Mouse (Mus musculus) myocyte (in vitro differentiated cells): ENCODE measurements around the gene Slitrk6.

Experiments
- CEBPB ChIP-seq: IDR thresholded peaks from 2 replicates; pipeline ENCODE4 v1.6.1; 2011; ENCODE audit warnings: mild to moderate bottlenecking, moderate library complexity; ENCODE audit not compliant: poor library complexity, insufficient read depth, severe bottlenecking
- E2F4 ChIP-seq: IDR thresholded peaks from one replicate; pipeline ENCODE4 v1.6.1; 2011; ENCODE audit warnings: mild to moderate bottlenecking, control low read depth, moderate library complexity; ENCODE audit not compliant: insufficient read depth
- MAX ChIP-seq: IDR thresholded peaks from one replicate; pipeline ENCODE4 v1.6.1; 2011; ENCODE audit warnings: low read depth, mild to moderate bottlenecking, control low read depth
- MYOD1 ChIP-seq, 3 experiments: IDR thresholded peaks; one replicate each; pipeline ENCODE4 v1.6.1; 2011; ENCODE audit warnings: control low read depth in 2 of 3, low read depth in 2 of 3, mild to moderate bottlenecking in 2 of 3, moderate library complexity in 1 of 3; ENCODE audit not compliant: insufficient read length in 2 of 3, control insufficient read depth in 1 of 3
- MYOG ChIP-seq, 3 experiments: IDR thresholded peaks; one replicate each; pipeline ENCODE4 v1.6.1; 2011; ENCODE audit warnings: control low read depth in 2 of 3, low read depth in 2 of 3, mild to moderate bottlenecking in 2 of 3; ENCODE audit not compliant: insufficient read length in 2 of 3, control insufficient read depth in 1 of 3, insufficient read depth in 1 of 3
- POLR2A ChIP-seq: IDR thresholded peaks from one replicate; pipeline ENCODE4 v1.6.1; 2011; ENCODE audit warnings: low read depth, mild to moderate bottlenecking, control low read depth, moderate library complexity; ENCODE audit not compliant: insufficient read length
- POLR2AphosphoS2 ChIP-seq: IDR thresholded peaks from one replicate; pipeline ENCODE4 v1.6.1; 2011; ENCODE audit warnings: low read depth, control low read depth; ENCODE audit not compliant: insufficient read length
- SRF ChIP-seq: IDR thresholded peaks from one replicate; pipeline ENCODE4 v1.6.1; 2011; ENCODE audit warnings: low read depth; ENCODE audit not compliant: control insufficient read depth, insufficient read length
- TCF12 ChIP-seq: IDR thresholded peaks from one replicate; pipeline ENCODE4 v1.6.1; 2011; ENCODE audit warnings: mild to moderate bottlenecking, control low read depth; ENCODE audit not compliant: poor library complexity, insufficient read depth, severe bottlenecking
- TCF3 ChIP-seq: IDR thresholded peaks from one replicate; pipeline ENCODE4 v1.6.1; 2011; ENCODE audit warnings: low read depth, control low read depth; ENCODE audit not compliant: insufficient read length
- USF1 ChIP-seq: IDR thresholded peaks from one replicate; pipeline ENCODE4 v1.6.1; 2011; ENCODE audit warnings: low read depth, mild to moderate bottlenecking, control low read depth, moderate library complexity

GRCm38 (mm10) chr14:110762588-110763220 lies 7.8 kb upstream of the Slitrk6 start:
- no peak for TF ChIP-seq USF1
- TF ChIP-seq TCF12, result no peak
- no peak for TF ChIP-seq MAX
- no peak for TF ChIP-seq POLR2A
- TF ChIP-seq MYOG (IDR thresholded peaks at IDR 0.05; ENCODE audit: control insufficient read depth in 1 of 3, insufficient read depth in 1 of 3, insufficient read length in 2 of 3, low read depth in 2 of 3), result no peak
- no peak for TF ChIP-seq SRF
- TF ChIP-seq TCF3, result no peak
- TF ChIP-seq CEBPB, result no peak
- no peak for TF ChIP-seq E2F4
- no peak for TF ChIP-seq MYOD1 (IDR thresholded peaks at IDR 0.05; ENCODE audit: control insufficient read depth in 1 of 3, insufficient read length in 2 of 3, low read depth in 2 of 3)
- no peak for TF ChIP-seq POLR2AphosphoS2
